Mouse (Mus musculus): ENCODE data around the gene Zdhhc4.

GRCm38 (mm10) chr5:143287774-143288328, 41.2 kb downstream of the Zdhhc4 start:
- TF ChIP-seq CTCF (IDR thresholded peaks at IDR 0.05; ENCODE audit: low read depth), result no peak
- TF ChIP-seq EP300 (optimal IDR thresholded peaks at IDR 0.05), result no peak

Measured in stomach, postnatal 0 days (tissue).